Mouse (Mus musculus): ENCODE results near the gene Pdzd4. TPM values are rescaled to one million over a fixed set of nuclear protein-coding genes. Genes with fewer than 3 reads are reported as not detected.

The Pdzd4 gene
- total RNA-seq (2014; rRNA removed): 0.09 and 0.20 TPM in 2 replicates
- polyA plus RNA-seq (2012; rRNA removed): 0.09 and 0.16 TPM in 2 replicates

DNA sequence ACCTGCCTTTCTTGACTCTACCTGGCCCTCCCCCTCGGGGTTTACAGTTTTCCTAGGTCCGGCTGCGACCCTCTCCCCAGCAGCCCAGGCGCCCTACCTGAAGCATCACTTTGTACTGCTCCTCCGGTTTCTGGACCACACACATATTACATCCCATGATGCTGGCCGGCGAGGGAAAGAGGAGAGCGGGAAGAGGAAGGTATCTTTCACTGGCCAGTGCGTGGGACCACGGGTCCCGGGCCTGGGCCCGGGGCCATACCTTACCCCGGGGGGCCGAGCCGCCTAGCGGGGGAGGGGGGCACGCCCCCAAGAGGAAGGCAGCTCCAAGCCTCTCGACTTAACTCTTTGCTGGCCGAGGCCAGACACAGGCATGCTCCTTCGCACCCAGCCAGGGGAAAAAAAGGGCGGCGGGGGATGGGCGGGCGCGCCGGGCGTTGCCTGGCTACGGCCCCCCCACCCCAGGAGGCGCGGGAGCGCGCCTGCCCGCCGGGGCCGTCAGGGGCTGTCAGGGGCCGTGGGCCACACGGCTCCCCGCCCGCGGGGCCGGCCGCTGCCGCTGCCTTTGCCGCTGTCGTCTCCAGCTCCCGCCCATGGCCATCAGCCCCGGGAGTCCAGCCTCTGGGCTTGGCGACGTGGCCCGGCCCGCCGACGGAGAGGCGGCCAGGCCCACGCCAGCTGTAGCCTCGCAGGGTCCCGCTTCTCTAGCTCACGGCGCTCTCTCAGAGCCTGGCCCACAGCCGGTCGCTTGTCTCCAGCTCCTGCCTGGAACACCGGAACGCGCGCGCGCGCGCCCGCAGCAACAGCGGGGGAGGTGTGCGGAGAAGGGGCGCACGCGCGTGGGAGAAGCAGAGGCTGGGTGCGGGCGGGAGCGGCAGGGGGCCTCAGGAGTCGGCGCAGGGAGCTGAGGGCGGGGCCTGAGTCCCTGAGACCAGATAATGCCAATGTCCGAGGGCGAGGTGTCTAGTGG, at the start of gene Pdzd4:
Pdzd4 (minus strand) TSS at position 785 of the 967 bp plus-strand sequence.
- Histone ChIP-seq H3K9ac (ENCODE audit: low read depth, low read length) (peak within 1 kb of the TSS; percentile 47; the same call in 1 of the 2 replicates), H3K4me1 (ENCODE audit: control insufficient read depth, insufficient read depth, low read length) (no peaks in the 10 kb centered on the region), H3K27ac (replicated peaks; ENCODE audit: insufficient read depth, low read depth, low read length) (no peak within 1 kb of the TSS), H3K79me2 (ENCODE audit: control insufficient read depth, insufficient read depth, low read length) (no peaks in the 10 kb centered on the region), H3K4me3 (ENCODE audit: insufficient read depth, low read depth, low read length) (peak within 1 kb of the TSS; percentile 60; the same call in 1 of the 2 replicates), H3K27me3 (ENCODE audit: control insufficient read depth, insufficient read depth, low read length) (peaks cover 6% of the 10 kb centered on the region; the same call in 1 of the 2 replicates), H3K36me3 (ENCODE audit: control insufficient read depth, insufficient read depth, low read length) (no peaks in the 10 kb centered on the region)
- WGBS: 2% methylated on average over 49 of the region's 84 CpGs
- no peak for TF ChIP-seq CTCF (IDR thresholded peaks at IDR 0.05; ENCODE audit: low read depth, low read length)
- TF ChIP-seq POLR2A (IDR thresholded peaks at IDR 0.05; ENCODE audit: extremely low read depth, insufficient read depth, low read length): no peak
- no peak for DNase-seq (ENCODE audit: extremely low read depth, low read depth, low spot score)

DNA sequence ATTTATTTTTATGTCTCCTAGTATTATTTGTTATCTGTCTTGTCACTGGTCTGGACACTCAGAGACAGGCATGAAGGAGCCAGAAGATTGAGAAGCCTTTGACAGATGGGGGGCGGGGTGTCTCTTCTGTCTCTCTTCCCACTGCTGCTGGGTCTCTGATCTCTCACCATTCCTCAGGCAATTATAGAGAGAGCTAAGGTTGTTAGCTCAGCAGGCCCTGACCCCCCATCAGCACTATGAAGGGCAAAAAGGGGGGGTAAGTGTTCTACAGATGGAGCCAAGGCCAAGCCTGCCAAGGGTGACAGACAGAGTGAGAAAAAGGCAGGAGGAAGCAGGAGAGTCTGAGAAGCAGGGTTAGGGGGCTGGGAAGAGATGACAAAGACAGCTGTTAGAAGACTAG, 47.2 kb upstream of the Pdzd4 start:
- Histone ChIP-seq H3K36me3 (ENCODE audit: control insufficient read depth, insufficient read depth, low read length) (no peaks in the 10 kb centered on the region), H3K27ac (replicated peaks; ENCODE audit: insufficient read depth, low read depth, low read length) (no peak overlapping the region), H3K79me2 (ENCODE audit: control insufficient read depth, insufficient read depth, low read length) (no peaks in the 10 kb centered on the region), H3K4me1 (ENCODE audit: control insufficient read depth, insufficient read depth, low read length) (no peaks in the 10 kb centered on the region), H3K9ac (ENCODE audit: low read depth, low read length) (no peak overlapping the region), H3K4me3 (ENCODE audit: insufficient read depth, low read depth, low read length) (no peak overlapping the region), H3K27me3 (ENCODE audit: control insufficient read depth, insufficient read depth, low read length) (no peaks in the 10 kb centered on the region)
- DNase-seq (ENCODE audit: extremely low read depth, low read depth, low spot score): no peak
- 36% methylated on average over 1 of the region's 1 CpGs for WGBS
- TF ChIP-seq POLR2A (IDR thresholded peaks at IDR 0.05; ENCODE audit: extremely low read depth, insufficient read depth, low read length) (no peak), CTCF (IDR thresholded peaks at IDR 0.05; ENCODE audit: low read depth, low read length) (no peak)

GRCm38 (mm10) chrX:73871474-73871873, 46.7 kb upstream of the Pdzd4 start:
- no peaks in the 10 kb centered on the region for H3K79me2 ChIP-seq (ENCODE audit: control insufficient read depth, insufficient read depth, low read length)
- no peaks in the 10 kb centered on the region for H3K27me3 ChIP-seq (ENCODE audit: control insufficient read depth, insufficient read depth, low read length)
- H3K27ac ChIP-seq (replicated peaks; ENCODE audit: insufficient read depth, low read depth, low read length): no peak overlapping the region
- no peaks in the 10 kb centered on the region for H3K4me1 ChIP-seq (ENCODE audit: control insufficient read depth, insufficient read depth, low read length)
- no peaks in the 10 kb centered on the region for H3K36me3 ChIP-seq (ENCODE audit: control insufficient read depth, insufficient read depth, low read length)
- H3K9ac ChIP-seq (ENCODE audit: low read depth, low read length): no peak overlapping the region
- no peak for DNase-seq (ENCODE audit: extremely low read depth, low read depth, low spot score)
- no peak overlapping the region for H3K4me3 ChIP-seq (ENCODE audit: insufficient read depth, low read depth, low read length)
- TF ChIP-seq CTCF (IDR thresholded peaks at IDR 0.05; ENCODE audit: low read depth, low read length) (no peak), POLR2A (IDR thresholded peaks at IDR 0.05; ENCODE audit: extremely low read depth, insufficient read depth, low read length) (no peak)

- no peak for TF ChIP-seq POLR2A (IDR thresholded peaks at IDR 0.05; ENCODE audit: extremely low read depth, insufficient read depth, low read length)
- no peak for TF ChIP-seq CTCF (IDR thresholded peaks at IDR 0.05; ENCODE audit: low read depth, low read length)
- no peaks in the 10 kb centered on the region for H3K27me3 ChIP-seq (ENCODE audit: control insufficient read depth, insufficient read depth, low read length)
- no peak overlapping the region for H3K27ac ChIP-seq (replicated peaks; ENCODE audit: insufficient read depth, low read depth, low read length)
- no peaks in the 10 kb centered on the region for H3K4me1 ChIP-seq (ENCODE audit: control insufficient read depth, insufficient read depth, low read length)
- no peak overlapping the region for H3K9ac ChIP-seq (ENCODE audit: low read depth, low read length)
- 4% methylated on average over 5 of the region's 5 CpGs for whole genome bisulfite sequencing
- no peaks in the 10 kb centered on the region for H3K79me2 ChIP-seq (ENCODE audit: control insufficient read depth, insufficient read depth, low read length)
- no peaks in the 10 kb centered on the region for H3K36me3 ChIP-seq (ENCODE audit: control insufficient read depth, insufficient read depth, low read length)
- H3K4me3 ChIP-seq (ENCODE audit: insufficient read depth, low read depth, low read length): no peak overlapping the region
- DNase-seq (ENCODE audit: extremely low read depth, low read depth, low spot score): no peak
These were observed 44.6 kb upstream of the Pdzd4 start for GRCm38 (mm10) chrX:73869334-73869733.

- no peak for DNase-seq (ENCODE audit: extremely low read depth, low read depth, low spot score)
- no peaks in the 10 kb centered on the region for H3K27me3 ChIP-seq (ENCODE audit: control insufficient read depth, insufficient read depth, low read length)
- no peak overlapping the region for H3K9ac ChIP-seq (ENCODE audit: low read depth, low read length)
- no peak for TF ChIP-seq CTCF (IDR thresholded peaks at IDR 0.05; ENCODE audit: low read depth, low read length)
- H3K4me3 ChIP-seq (ENCODE audit: insufficient read depth, low read depth, low read length): no peak overlapping the region
- no peaks in the 10 kb centered on the region for H3K4me1 ChIP-seq (ENCODE audit: control insufficient read depth, insufficient read depth, low read length)
- no peaks in the 10 kb centered on the region for H3K36me3 ChIP-seq (ENCODE audit: control insufficient read depth, insufficient read depth, low read length)
- 80% methylated on average over 1 of the region's 1 CpGs for WGBS
- H3K27ac ChIP-seq (replicated peaks; ENCODE audit: insufficient read depth, low read depth, low read length): no peak overlapping the region
- H3K79me2 ChIP-seq (ENCODE audit: control insufficient read depth, insufficient read depth, low read length): no peaks in the 10 kb centered on the region
These were observed 43.1 kb upstream of the Pdzd4 start for GRCm38 (mm10) chrX:73867852-73868251.

DNA sequence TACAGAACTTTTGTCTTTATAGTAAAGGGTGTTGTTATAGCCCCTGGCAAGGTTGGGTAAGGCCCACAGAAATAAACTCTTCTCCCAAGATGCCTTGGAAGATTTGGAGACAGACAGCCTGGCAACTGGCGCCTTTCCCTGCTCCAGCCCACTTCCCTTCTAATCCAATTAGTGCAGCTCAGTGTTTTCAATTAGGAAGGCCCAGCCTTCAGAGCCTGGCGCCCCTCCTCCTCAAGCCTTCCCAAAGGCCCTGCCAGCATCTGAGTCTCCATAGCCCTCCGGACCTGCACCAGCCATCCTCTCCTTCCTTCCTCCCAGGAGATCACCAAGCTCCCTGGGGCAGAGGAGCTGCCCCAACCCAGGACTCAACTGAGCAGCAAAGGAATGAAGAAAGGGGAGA, 42.5 kb upstream of the Pdzd4 start:
- no peaks in the 10 kb centered on the region for H3K27me3 ChIP-seq (ENCODE audit: control insufficient read depth, insufficient read depth, low read length)
- H3K4me3 ChIP-seq (ENCODE audit: insufficient read depth, low read depth, low read length): no peak overlapping the region
- no peaks in the 10 kb centered on the region for H3K79me2 ChIP-seq (ENCODE audit: control insufficient read depth, insufficient read depth, low read length)
- no peaks in the 10 kb centered on the region for H3K4me1 ChIP-seq (ENCODE audit: control insufficient read depth, insufficient read depth, low read length)
- H3K27ac ChIP-seq (replicated peaks; ENCODE audit: insufficient read depth, low read depth, low read length): no peak overlapping the region
- no peaks in the 10 kb centered on the region for H3K36me3 ChIP-seq (ENCODE audit: control insufficient read depth, insufficient read depth, low read length)
- TF ChIP-seq CTCF (IDR thresholded peaks at IDR 0.05; ENCODE audit: low read depth, low read length) (no peak), POLR2A (IDR thresholded peaks at IDR 0.05; ENCODE audit: extremely low read depth, insufficient read depth, low read length) (no peak)
- 34% methylated on average over 3 of the region's 3 CpGs for WGBS
- no peak for DNase-seq (ENCODE audit: extremely low read depth, low read depth, low spot score)
- no peak overlapping the region for H3K9ac ChIP-seq (ENCODE audit: low read depth, low read length)

Measured in liver, adult 2 months (tissue).